ENCODE assay signal across 8 mouse cellular contexts in genomic region chr9:110448857-110449617, GRCm38 (mm10). TPM values are rescaled to one million over a fixed set of nuclear protein-coding genes. Genes with fewer than 3 reads are reported as not detected.
DNase-seq lines count a peak whose midpoint lies in the region; ATAC-seq and TF ChIP-seq lines count a peak whose summit lies in the region.

No protein-coding gene starts in this region.

- TF ChIP-seq CTCF in liver, postnatal 0 days (IDR thresholded peaks at IDR 0.05; ENCODE audit: low read depth), result peak; percentile 92

- no peak overlapping the region for H3K4me2 ChIP-seq in forebrain, embryonic 14.5 days (ENCODE audit: low read length)
- H3K4me2 ChIP-seq in liver, postnatal 0 days (ENCODE audit: low read depth, low read length), result no peak overlapping the region
- H3K4me2 ChIP-seq in neural tube, embryonic 15.5 days, result no peak overlapping the region

- no peaks in the 10 kb centered on the region for H3K9me3 ChIP-seq in forebrain, embryonic 14.5 days (replicated peaks; ENCODE audit: control insufficient read depth, low read length)
- no peaks in the 10 kb centered on the region for H3K9me3 ChIP-seq in liver, postnatal 0 days (ENCODE audit: low read length)
- no peaks in the 10 kb centered on the region for H3K9me3 ChIP-seq in neural tube, embryonic 15.5 days (replicated peaks)

- H3K4me1 ChIP-seq in forebrain, embryonic 14.5 days (ENCODE audit: control insufficient read depth, insufficient read depth, low read length), result no peaks in the 10 kb centered on the region
- H3K4me1 ChIP-seq in liver, postnatal 0 days (ENCODE audit: insufficient read depth), result no peaks in the 10 kb centered on the region
- peaks cover 4% of the 10 kb centered on the region; the same call in 1 of the 2 replicates for H3K4me1 ChIP-seq in neural tube, embryonic 15.5 days

- WGBS in forebrain, embryonic 14.5 days, result 27% methylated on average over 11 of the region's 11 CpGs
- 19% methylated on average over 11 of the region's 11 CpGs for WGBS in liver, postnatal 0 days (ENCODE audit: insufficient replicate concordance)
- 27% methylated on average over 11 of the region's 11 CpGs for WGBS in neural tube, embryonic 15.5 days

- no peak for TF ChIP-seq EP300 in liver, postnatal 0 days (IDR thresholded peaks at IDR 0.05; ENCODE audit: low read depth)

- peak; percentile 88 for ATAC-seq in forebrain, embryonic 14.5 days
- peak; percentile 78 for ATAC-seq in liver, postnatal 0 days
- peak; percentile 86 for ATAC-seq in neural tube, embryonic 15.5 days (ENCODE audit: low FRiP score)

- DNase-seq in ES-CJ7 (ENCODE audit: low read depth, low spot score), result peak; percentile 78
- peak; percentile 62 for DNase-seq in cerebellum, adult 11 months
- peak; percentile 94 for DNase-seq in forebrain, embryonic 14.5 days (ENCODE audit: low spot score)
- DNase-seq in heart, postnatal 25 days (ENCODE audit: low spot score), result peak; percentile 24
- DNase-seq in layer of hippocampus, adult 11-12 months (ENCODE audit: low spot score), result peak; percentile 83
- peak; percentile 84 for DNase-seq in liver, postnatal 0 days
- peak; percentile 39 for DNase-seq in testis, postnatal 14 days (ENCODE audit: low spot score)

- H3K27ac ChIP-seq in forebrain, embryonic 14.5 days (ENCODE audit: low read depth, low read length), result no peak overlapping the region
- H3K27ac ChIP-seq in liver, postnatal 0 days (ENCODE audit: low read depth), result no peak overlapping the region
- H3K27ac ChIP-seq in neural tube, embryonic 15.5 days (replicated peaks), result 0 out of 2 replicates have a peak overlapping the region, but pooled peaks have one; percentile 33

- intact Hi-C loops in heart, postnatal 25 days (cut with DNase I), result loop anchor here (1.0 to 10.0 kb wide), 4 partner anchors 82 to 336 kb away; no protein-coding TSS in a partner anchor

- H3K36me3 ChIP-seq in forebrain, embryonic 14.5 days (ENCODE audit: control insufficient read depth, insufficient read depth, low read length), result peaks cover 6% of the 10 kb centered on the region; the same call in 1 of the 2 replicates
- 0 out of 2 replicates have a peak, but pooled peaks cover 2% of the 10 kb centered on the region for H3K36me3 ChIP-seq in liver, postnatal 0 days (replicated peaks; ENCODE audit: insufficient read depth, low read length)
- peaks cover 28% of the 10 kb centered on the region for H3K36me3 ChIP-seq in neural tube, embryonic 15.5 days

- H3K9ac ChIP-seq in forebrain, embryonic 14.5 days (ENCODE audit: low read length), result no peak overlapping the region
- H3K9ac ChIP-seq in liver, postnatal 0 days (replicated peaks), result no peak overlapping the region
- no peak overlapping the region for H3K9ac ChIP-seq in neural tube, embryonic 15.5 days (replicated peaks)

- no peak overlapping the region for H3K4me3 ChIP-seq in forebrain, embryonic 14.5 days (ENCODE audit: low read depth, low read length)
- no peak overlapping the region for H3K4me3 ChIP-seq in liver, postnatal 0 days (ENCODE audit: low read depth, low read length)
- no peak overlapping the region for H3K4me3 ChIP-seq in neural tube, embryonic 15.5 days (replicated peaks)

- H3K27me3 ChIP-seq in forebrain, embryonic 14.5 days (replicated peaks; ENCODE audit: control insufficient read depth, insufficient read depth, low read length), result no peaks in the 10 kb centered on the region
- H3K27me3 ChIP-seq in liver, postnatal 0 days (ENCODE audit: insufficient read depth, low read length), result no peaks in the 10 kb centered on the region
- H3K27me3 ChIP-seq in neural tube, embryonic 15.5 days (replicated peaks), result no peaks in the 10 kb centered on the region

RNA-seq across cellular contexts. Expression of gene Klhl18, which starts 27.5 kb away (rescaled TPM):
- 10.5 and 14.3 TPM in 2 replicates for polyA plus RNA-seq in forebrain, embryonic 14.5 days (2014; fragmentation: Nextera tagmentation; extraction: Ambion mirVana)
- 10 to 100 TPM; 11.1 to 15.0 TPM for total RNA-seq in heart, postnatal 25 days (2021)
- polyA plus RNA-seq in liver, postnatal 0 days (2015; fragmentation: Nextera tagmentation; extraction: Ambion mirVana), result 1.4 and 1.5 TPM in 2 replicates
- 20.8 and 22.4 TPM in 2 replicates for polyA plus RNA-seq in neural tube, embryonic 15.5 days (2015; fragmentation: Nextera tagmentation; extraction: Ambion mirVana)

RNA-seq across cellular contexts. Expression of gene Kif9, which starts 27.7 kb away (rescaled TPM):
- polyA plus RNA-seq in forebrain, embryonic 14.5 days (2014; fragmentation: Nextera tagmentation; extraction: Ambion mirVana), result 3.0 and 3.2 TPM in 2 replicates
- total RNA-seq in heart, postnatal 25 days (2021), result under 1 TPM; 0.13 to 0.25 TPM
- 0.09 and 0.53 TPM in 2 replicates for polyA plus RNA-seq in liver, postnatal 0 days (2015; fragmentation: Nextera tagmentation; extraction: Ambion mirVana)
- 3.4 and 4.7 TPM in 2 replicates for polyA plus RNA-seq in neural tube, embryonic 15.5 days (2015; fragmentation: Nextera tagmentation; extraction: Ambion mirVana)

RNA-seq across cellular contexts. Expression of gene Ngp, which starts 29.5 kb away (rescaled TPM):
- polyA plus RNA-seq in forebrain, embryonic 14.5 days (2014; fragmentation: Nextera tagmentation; extraction: Ambion mirVana), result 0.61 and 1.2 TPM in 2 replicates
- not detected for total RNA-seq in heart, postnatal 25 days (2021)
- 1,016 and 1,021 TPM in 2 replicates for polyA plus RNA-seq in liver, postnatal 0 days (2015; fragmentation: Nextera tagmentation; extraction: Ambion mirVana)
- 1.9 and 3.3 TPM in 2 replicates for polyA plus RNA-seq in neural tube, embryonic 15.5 days (2015; fragmentation: Nextera tagmentation; extraction: Ambion mirVana)

RNA-seq across cellular contexts. Expression of gene Ptpn23, which starts 41.0 kb away (rescaled TPM):
- 13.1 and 18.7 TPM in 2 replicates for polyA plus RNA-seq in forebrain, embryonic 14.5 days (2014; fragmentation: Nextera tagmentation; extraction: Ambion mirVana)
- 10 to 100 TPM; 13.6 to 16.0 TPM for total RNA-seq in heart, postnatal 25 days (2021)
- polyA plus RNA-seq in liver, postnatal 0 days (2015; fragmentation: Nextera tagmentation; extraction: Ambion mirVana), result 3.0 and 3.3 TPM in 2 replicates
- 24.6 and 25.8 TPM in 2 replicates for polyA plus RNA-seq in neural tube, embryonic 15.5 days (2015; fragmentation: Nextera tagmentation; extraction: Ambion mirVana)

Comparison
In these comparisons a context has a peak if more than half of its experiments do, and no peak if none do; other contexts are left out.
1. DNase-seq: peak in every context shown above with its lines; median percentile 94 in forebrain, embryonic 14.5 days; 84 in liver, postnatal 0 days; 83 in layer of hippocampus, adult 11-12 months; 78 in ES-CJ7; 62 in cerebellum, adult 11 months; 39 in testis, postnatal 14 days; 24 in heart, postnatal 25 days.
2. RNA of gene Ngp, which starts 29.5 kb away (polyA plus RNA-seq): 1,016 to 1,021 TPM in liver, postnatal 0 days; 1.9 to 3.3 TPM in neural tube, embryonic 15.5 days and 0.61 to 1.2 TPM in forebrain, embryonic 14.5 days; every median in the first group is over 100 times any median in the second.
3. Peak in every context shown above with its lines, with median percentiles within 50 percentile points of each other: ATAC-seq.